Mouse (Mus musculus) heart, adult 11 months (tissue): ENCODE results near the gene Pmpca.
"Not testable (repeated sequence)": the region's sequence is repeated elsewhere in the genome, so short reads cannot be mapped to it uniquely, and the experiment has no call there.

Source experiments
- DNase-seq: peaks from one replicate; pipeline ENCODE4 v3.0.0; 2022

The Pmpca gene

DNA sequence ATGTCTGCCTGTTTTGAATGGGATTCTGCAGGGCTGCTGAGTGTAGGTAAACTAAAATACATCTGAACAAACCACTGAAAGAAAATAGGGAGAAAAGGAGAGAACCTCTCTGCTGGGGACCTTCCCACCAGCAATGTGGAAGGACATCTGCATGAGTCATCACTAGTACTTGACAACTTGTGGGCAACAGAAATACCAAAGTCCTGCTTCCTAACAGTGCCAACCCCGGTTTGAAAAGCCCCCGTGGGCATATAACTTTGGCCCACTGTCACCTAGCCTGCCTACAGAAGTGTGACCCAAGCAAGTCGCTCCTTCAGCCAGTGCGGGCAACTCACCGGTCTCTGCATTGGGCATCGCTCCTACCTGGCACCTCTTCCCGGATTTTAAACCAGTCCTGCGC is 16.7 kb upstream of the Pmpca start:
- DNase-seq: no peak

DNA sequence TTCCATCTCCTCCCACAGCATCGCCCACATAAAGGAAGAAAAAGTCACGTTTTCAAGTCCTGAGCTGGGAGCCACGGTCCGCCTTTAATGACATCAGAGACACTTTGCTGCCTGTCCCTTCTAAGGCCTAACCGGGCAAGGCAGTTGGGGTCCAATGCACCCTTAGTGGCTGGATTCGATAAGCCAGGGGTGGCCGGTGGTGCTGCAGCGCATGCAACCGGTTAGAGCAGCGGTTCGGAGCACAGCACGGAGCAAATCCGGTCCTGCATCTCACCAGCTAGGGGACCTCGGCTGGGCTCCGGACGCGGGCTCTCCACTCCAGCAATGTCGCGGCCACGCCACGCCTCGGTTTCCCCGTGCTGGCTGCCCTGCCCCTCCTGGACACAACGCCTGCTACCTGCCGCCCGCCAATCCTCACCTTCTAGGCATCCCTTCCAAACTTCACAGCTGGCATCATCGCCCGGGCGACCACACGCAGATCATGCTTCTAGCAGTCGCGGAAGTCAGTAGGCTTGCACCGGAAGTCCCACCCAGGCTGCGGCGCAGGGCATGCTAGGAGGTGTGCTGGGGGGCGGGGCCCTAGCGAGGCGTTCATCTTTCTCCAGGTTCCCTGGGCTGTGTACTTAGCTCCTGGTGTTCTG is 8.9 kb upstream of the Pmpca start, which contains the start of gene Snapc4:
Gene Snapc4, minus strand, starts transcription at position 523 of the 641 bp plus-strand sequence.
- DNase-seq: peak; percentile 98

DNA sequence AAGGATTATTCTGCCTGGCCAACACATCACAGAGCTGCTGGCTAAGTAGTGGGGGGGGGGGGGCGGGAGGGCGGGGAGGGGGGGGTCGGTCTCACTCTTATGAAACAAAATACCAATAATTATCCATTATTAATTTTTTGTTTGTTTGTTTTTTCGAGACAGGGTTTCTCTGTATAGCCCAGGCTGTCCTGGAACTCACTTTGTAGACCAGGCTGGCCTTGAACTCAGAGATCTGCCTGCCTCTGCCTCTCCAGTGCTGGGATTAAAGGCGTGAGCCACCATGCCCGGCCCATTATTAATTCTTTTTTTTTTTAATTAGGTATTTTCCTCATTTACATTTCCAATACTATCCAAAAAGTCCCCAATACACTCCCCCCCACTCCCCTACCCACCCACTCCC is 8.3 kb upstream of the Pmpca start:
- DNase-seq: not testable (repeated sequence)

DNA sequence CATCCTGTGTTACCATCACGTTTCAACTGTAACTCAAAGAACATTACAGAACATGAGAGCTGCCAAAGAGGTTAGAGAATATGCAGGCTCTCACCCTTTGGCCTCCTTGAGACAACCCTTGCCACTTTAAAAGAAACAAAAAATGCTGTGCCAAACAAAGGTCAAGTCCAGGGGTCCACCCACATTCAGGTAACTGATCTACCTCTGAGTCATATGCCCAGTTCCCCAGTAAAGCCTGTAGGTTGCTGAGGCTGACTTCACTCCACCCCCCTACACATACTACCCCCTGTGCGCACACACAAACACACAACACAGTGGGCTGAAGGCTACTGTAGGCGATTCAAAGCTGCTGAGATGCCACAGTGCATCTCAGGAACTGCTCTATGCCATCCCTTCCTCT is 1.4 kb upstream of the Pmpca start:
- no peak for DNase-seq

DNA sequence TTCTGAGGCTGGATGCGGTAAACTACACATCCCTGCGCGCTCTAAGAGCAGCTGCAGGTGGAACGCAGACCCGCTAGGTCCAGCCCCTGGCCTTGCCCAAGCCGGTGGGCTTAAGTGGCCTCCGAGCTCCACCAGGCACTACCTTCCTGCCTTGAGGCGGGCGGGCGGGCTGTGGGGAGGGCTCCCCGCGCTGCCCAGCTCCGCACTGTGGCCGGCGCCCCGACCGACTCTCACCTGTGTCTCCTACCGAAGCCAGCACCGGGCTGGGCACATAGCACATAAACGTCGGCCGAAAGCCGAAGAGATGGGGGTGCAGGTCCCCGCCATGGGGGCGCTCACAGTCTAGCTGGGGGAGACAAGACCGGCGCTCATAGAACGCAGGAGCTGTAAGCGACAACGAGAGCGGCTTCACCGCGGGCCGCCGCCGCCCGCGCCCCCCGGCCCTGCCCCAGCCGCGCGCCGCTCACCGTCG is 421 bp upstream of the Pmpca start:
- no peak for DNase-seq

DNA sequence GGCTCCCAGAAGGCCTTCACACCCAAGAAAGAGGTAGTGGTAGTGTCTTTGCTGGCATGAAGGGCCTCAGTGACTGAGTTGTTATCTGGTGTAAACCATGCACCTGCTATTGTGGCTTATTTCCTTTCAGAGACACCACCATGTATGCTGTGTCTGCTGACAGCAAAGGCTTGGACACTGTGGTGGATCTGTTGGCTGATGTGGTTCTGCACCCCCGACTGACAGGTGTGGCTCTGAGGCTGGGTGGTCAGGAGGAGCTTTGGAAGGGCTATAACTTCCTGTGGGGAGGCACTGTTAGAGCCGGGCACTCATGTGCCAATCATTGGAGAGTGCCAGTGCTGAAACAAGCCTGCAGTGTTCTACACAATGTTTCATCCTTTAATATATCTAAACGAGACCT is 1.8 kb downstream of the Pmpca start:
- no peak for DNase-seq

DNA sequence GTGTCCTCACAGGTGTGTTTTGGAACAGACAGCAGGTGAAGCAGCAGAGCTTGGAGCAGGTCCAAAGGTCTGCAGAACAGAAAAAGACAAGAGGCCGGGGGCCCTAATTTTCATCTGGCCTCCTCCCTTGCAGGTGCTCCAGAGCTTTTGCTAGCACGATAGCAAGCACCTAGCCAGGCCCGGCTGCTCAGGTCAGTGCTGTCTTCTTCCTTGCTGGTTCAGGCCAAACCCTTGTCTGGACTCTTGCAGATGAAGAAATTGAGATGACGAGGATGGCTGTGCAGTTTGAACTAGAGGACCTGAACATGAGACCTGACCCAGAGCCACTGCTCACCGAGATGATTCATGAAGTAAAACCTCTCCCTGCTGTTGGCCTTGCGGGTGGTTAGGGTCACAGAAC is 2.5 kb downstream of the Pmpca start:
- peak; percentile 91 for DNase-seq

DNA sequence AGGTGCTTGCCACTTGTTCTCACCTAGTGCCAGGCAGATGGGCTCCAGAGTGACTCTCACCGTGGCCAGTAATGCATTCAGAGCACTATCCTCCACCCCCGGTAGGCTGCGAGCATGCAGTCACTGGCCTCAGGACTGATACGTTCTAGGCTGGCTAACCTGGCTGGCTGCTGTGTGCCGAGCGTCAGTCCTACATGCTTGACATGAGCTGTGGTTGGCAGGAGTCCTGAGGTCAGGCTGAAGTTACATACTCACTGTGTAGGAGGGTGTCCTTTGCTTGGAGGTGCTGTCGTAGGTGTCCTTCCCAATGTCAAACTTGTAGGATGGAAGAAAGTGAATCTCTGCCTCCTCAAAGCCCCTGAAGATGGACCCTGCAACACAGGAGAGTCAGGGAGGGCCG is 9.8 kb downstream of the Pmpca start:
- DNase-seq: peak; percentile 95

DNA sequence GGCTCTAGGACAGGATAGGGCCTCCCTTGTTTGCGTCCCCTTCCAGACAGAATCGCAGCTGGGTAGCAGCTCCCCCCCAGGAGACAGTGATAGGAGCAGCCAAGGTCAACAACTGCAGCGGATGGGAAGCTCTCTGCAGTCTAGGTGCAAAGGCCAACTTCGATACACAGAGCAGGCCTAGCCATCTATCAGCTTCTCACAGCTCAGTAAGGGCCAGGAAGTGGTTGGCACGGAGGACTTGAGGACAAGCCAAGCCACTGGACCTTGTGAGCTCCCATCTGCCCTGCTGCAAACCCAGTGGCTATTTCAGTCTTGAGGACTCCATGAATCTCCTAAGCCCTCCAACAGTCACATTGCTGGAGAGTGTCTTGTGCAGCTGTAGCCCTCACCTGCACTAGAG is 10.5 kb downstream of the Pmpca start:
- DNase-seq: peak; percentile 98

DNA sequence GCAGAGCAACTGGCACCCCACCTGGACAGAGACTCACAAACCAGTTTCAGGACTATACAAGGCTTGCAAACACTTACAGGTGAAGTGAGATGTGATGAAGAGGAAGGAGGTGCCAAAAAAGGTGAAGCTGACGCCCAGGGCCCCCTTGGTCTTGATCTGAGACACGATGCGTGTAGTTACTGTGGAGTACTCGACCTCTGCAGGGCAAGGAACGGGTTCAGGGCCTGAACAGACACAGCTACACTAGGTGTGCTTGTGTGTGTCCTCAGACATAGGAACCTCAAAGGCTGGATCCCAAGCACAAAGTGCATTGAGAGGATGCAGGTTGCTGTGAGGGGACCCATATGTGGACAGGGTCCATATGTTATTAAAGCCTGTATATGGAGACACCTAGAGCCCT is 11.2 kb downstream of the Pmpca start:
- DNase-seq: no peak

DNA sequence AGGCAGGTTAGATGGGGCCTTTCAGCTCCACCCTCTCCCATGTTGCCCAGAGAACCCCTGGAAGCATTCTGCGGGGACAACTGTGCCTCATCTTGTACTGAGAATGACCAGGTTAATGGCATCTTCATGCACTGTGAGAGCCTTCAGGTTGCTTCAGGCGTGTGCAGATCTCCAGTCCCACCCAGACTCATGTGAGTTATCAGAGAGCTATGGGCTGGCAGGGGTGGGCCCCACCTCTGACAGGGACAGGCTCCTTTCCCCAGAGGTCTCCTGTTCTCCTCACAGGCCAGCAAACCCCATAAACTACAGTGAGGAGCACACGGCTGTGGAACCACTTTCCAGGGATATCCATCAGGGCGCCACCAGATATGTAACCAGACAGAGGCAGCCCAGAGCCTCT is 11.9 kb downstream of the Pmpca start:
- no peak for DNase-seq

DNA sequence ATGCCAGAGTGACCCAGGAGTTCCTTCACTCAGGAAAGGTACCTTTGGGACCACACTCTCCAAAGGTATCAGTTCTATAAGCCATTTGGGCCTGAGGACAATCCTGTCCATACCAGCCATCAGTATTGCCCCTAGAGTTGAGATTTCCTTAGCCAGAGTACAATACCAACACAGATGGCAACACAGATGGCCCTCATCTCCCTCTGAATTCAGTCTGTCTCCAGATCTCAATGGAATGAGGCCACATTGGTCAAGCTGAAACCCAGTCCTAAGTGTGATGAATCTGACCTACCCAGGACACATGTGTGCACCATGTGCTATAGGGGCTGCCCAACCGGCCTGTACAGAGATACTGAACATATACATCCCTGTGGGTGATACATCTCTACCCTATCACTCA is 13.1 kb downstream of the Pmpca start:
- DNase-seq: no peak

DNA sequence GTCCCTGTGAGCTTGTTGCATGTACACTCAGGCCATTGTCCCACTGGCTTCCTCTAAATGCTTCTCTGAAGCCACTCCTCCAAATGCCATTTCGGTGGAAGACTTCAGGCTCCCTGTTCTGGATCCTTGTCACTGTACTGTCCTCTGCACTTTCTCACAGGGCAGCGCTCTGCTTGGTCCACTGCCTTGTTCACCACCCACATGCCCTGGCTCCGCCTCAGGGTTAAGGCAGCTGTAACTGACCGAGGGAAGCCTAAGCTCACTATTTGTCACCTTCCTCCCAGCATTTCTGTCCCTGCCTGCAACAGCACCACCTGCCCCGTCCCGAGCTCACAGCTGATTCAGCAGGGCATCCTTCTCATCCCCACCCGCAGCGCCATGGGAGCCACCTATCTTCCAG is 14.2 kb downstream of the Pmpca start:
- DNase-seq: no peak

DNA sequence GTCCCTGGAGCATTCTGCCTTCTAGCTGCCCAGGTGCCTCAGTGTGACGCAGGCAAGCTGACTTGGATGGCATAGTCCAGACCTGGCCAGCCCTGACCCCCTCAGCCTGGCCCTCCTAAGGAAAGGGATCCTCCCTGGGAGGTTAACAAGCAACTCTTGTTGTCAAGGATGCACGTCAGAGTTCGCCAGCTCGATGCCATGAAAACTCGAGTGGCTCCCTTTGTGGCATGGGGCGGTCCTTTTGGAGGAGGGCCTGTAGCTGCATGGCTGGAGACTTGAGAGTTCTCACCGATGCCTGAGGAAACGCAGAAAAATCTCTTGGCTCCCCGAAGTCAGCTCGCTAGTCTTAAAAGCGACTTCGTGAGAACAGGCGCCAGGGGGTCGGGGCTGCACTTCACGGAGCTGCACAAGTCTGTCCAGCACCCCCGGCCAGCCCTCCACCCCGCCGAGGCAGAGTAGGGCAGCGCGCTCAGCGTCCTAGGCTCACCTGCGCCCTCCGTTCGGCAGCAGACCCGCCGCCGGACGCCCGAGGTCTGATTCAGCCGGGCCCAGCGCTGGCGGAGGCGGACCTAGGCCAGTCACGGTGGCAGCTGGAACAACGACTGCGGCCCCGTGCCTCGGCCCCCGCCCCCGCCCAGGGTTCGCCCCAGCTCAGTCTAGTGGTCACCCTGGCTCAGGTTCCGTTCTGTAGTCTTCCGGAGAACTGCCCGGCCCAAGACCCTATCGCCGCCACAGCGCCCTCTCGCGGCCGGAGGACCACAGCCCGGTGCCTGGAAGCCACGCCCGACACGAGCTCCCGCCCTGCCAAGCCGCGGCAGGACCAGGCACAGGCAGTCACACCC is 19.6 kb downstream of the Pmpca start, which contains the start of gene Inpp5e:
Gene Inpp5e, minus strand, starts transcription at position 689 of the 842 bp plus-strand sequence.
- peak; percentile 99 for DNase-seq

DNA sequence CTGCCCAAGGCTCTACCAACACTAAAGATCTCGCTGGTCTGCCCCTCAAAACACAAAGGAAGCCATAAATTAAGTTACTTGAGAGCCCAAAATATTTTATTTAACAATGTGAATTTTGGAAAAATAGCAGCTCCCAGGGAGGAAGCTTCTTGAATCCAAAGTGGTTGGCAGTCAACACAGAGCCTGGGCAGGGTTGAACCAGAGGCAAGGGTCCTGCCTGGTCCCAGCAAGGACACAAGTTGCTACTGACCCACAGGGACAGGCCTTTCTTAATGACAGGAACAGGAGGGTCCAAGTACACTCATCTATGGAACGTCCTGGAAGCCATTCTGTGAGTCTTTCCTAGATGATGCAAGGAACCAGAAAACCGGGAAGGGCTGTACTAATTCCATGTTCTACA is 20.2 kb downstream of the Pmpca start:
- no peak for DNase-seq

DNA sequence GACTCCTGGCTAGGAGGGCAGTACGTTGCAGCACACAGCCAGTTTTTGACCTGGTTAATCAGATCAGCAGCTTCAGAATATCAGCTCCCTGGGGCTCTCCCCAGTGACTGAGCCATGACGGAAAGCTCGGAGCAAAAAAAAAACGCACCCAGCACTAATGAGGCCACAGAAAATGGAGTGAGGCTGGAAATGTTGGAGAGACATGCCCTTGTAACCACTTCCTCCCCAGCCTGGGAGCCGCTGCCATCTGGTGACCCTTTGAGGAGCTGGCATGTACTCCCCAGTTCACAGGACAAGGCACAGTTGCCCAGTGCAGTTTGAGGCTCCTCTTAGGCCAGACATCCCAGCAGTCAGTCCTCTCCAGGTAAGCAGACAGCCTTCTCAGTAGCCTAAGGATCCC is 21.0 kb downstream of the Pmpca start:
- DNase-seq: no peak

DNA sequence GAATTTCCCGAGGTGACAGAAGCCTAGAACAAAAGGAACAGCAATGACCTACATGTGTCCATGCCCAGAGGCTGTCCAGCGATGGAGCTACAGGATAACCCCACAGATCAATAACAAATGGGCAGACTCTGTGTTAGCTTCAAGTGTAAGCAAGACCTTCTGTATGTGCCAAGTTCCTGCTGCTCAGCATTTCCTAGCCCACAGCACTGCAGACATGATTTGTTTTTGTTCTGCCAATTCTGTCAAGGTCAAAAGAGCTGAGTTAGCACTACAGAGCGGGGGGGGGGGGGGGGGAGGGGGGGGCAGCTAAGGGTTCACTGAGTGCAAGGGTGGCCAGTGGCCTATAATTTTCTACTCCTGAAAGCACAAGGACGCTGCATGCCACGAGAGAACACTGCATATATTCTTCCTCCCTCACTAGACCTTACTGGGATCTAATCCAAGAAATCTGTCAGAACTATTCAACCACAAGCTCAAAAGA is 21.8 kb downstream of the Pmpca start:
- DNase-seq: no peak

DNA sequence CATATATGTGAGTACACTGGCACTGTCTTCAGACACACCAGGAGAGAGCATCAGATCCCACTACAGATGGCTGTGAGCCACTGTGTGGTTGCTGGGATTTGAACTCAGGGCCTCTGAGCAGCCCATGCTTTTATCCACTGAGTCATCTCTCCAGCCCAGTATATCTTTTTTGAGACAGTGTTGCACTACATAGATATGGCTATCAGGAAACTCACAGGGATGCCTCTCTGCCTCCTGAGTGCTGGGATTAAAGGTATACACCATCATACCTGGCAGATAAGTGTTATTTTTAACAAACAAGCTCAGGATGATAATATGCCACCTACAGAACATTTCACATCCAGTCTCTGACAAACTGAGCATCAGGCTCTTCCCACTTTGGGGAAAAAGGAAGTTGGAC is 27.9 kb downstream of the Pmpca start:
- DNase-seq: no peak

DNA sequence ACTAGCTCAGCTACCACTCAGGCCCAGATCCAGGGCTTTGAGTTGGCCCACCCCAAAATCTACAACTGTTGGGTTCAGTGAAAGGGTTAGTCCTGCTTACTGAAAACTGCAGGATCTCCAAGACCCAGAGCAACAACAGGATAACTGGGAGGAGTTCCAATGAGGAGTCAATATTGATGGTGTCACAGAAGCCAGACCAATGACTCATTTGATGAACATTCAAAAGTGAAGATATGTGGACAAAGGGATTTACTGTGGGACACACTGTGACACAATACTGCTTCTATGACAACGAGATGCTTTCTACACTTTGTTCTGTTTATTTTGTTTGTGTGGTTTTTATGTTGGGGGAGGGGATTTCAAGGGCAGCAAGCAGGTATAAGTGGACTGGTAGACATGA is 29.0 kb downstream of the Pmpca start:
- peak; percentile 82 for DNase-seq

DNA sequence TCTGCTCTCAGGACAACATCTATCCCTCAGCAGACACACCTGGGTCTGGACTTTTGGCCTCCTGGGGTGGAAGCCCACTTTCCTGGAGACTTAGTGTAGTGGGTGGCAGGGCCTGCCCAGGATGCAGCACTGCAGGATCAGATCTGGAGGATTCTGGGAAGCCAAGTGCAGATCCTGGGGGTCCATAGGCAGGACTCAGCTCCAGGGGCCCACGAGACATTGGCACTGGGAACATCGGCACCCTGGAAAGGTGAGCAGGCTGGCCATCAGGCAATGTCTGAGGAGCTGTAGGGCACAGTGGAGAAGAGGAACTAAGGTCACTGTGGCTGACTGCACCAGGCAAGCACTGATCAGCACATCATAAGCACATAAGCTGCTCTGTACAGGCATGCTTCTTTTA is 32.8 kb downstream of the Pmpca start:
- DNase-seq: peak; percentile 82

DNA sequence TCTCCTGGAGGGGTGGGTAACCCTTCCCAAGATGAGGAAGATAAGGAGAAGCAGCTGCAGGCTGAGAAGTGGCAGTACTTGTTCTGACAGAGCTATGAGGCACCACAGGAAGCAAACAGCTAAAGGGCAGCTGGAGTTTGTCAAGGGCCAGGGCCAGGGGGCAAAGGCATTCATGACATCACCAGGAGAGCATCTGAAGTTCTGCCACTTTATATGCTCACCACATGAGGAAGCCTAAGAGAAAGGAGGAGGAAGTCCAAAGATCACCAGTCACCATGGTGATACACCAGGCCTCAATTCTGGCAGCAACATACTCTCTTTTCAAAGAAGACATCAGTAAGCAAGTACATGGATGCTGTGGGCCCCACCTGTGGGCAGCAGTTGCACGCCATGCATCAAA is 33.9 kb downstream of the Pmpca start:
- no peak for DNase-seq

DNA sequence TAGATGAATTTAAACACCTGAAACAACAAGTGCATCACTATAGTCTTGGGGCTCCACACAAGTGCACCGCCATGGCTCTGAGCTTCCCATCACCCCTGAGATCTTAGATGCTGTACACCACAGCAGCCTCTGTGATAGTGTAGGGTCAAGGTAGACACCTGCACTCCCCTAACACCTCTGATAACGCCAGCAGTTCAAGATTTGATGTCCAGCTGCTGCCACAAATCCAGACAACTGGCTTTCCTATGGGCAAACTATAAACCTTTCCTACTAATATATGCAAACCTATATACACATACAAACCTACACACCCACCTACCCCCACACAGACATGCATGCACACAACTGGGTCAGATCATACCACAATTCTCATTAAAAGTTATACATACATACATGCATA is 35.4 kb downstream of the Pmpca start:
- peak; percentile 80 for DNase-seq

DNA sequence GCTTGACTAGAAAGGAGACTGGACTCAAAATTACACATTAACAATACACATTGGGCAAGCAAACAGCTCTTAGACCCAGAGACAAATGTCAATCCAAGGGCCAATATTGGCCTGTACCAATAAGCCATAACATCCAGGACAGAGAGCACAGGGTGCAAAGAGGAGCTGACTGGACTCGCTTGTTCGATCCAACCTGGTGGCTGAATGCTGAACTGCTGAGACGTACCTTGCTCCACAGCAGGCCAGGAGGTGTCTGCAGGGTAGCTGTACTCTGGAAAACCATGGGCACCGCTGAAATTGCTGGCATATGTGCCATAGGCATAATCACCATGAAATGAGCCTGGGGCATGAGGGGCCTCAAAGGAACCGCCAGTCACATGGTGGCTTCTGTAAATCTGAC is 40.7 kb downstream of the Pmpca start:
- peak; percentile 79 for DNase-seq
